Mouse (Mus musculus) midbrain, embryonic 12.5 days (tissue): ENCODE measurements around the gene Nfix. TPM values are rescaled to one million over a fixed set of nuclear protein-coding genes. Genes with fewer than 3 reads are reported as not detected.

ENCODE experiments used
- ATAC-seq: fragments of 200-750 bp; cut with Nextera tagmentation; 2 replicates; pipeline ENCODE4 v1.8.0; 2017; ENCODE audit warnings: low read depth, moderate TSS enrichment, moderate library complexity; ENCODE audit not compliant: low FRiP score
- H3K27ac ChIP-seq: fragments of 300-500 bp; sonication (generic); replicated peaks from 2 replicates; pipeline ENCODE4 v1.5.1; 2016; ENCODE audit warnings: mild to moderate bottlenecking
- H3K27me3 ChIP-seq: fragments of 300-500 bp; sonication (generic); 2 replicates; pipeline ENCODE4 v1.6.1; 2016; ENCODE audit warnings: mild to moderate bottlenecking
- H3K36me3 ChIP-seq: fragments of 300-500 bp; sonication (generic); 2 replicates; pipeline ENCODE4 v1.6.1; 2016
- H3K4me1 ChIP-seq: fragments of 300-500 bp; sonication (generic); 2 replicates; pipeline ENCODE4 v1.6.1; 2016
- H3K4me2 ChIP-seq: fragments of 300-500 bp; sonication (generic); replicated peaks from 2 replicates; pipeline ENCODE4 v1.6.1; 2016; ENCODE audit warnings: mild to moderate bottlenecking, moderate library complexity
- H3K4me3 ChIP-seq: fragments of 300-500 bp; sonication (generic); 2 replicates; pipeline ENCODE4 v1.5.1; 2016; ENCODE audit warnings: mild to moderate bottlenecking
- H3K9ac ChIP-seq: fragments of 300-500 bp; sonication (generic); replicated peaks from 2 replicates; pipeline ENCODE4 v1.6.1; 2016; ENCODE audit warnings: mild to moderate bottlenecking, moderate library complexity
- H3K9me3 ChIP-seq: fragments of 300-500 bp; sonication (generic); 2 replicates; pipeline ENCODE4 v1.6.1; 2016; ENCODE audit warnings: mild to moderate bottlenecking
- WGBS: fragments of 180-500 bp; shearing (Covaris S2); methylation state at CpG from one replicate; pipeline ENCODE4 v1.1.7; 2016; 5-methylcytosine and 5-hydroxymethylcytosine counted together
- polyA plus RNA-seq: library from polyadenylated mRNA; unstranded; fragments of >200 nt; fragmentation: Nextera tagmentation; extraction: Ambion mirVana; gene quantifications from 2 replicates; pipeline ENCODE4 v1.2.1, GENCODE M21; 2016

Gene Nfix
- polyA plus RNA-seq, 1 experiment from 2014 or later = 6.6 TPM

DNA sequence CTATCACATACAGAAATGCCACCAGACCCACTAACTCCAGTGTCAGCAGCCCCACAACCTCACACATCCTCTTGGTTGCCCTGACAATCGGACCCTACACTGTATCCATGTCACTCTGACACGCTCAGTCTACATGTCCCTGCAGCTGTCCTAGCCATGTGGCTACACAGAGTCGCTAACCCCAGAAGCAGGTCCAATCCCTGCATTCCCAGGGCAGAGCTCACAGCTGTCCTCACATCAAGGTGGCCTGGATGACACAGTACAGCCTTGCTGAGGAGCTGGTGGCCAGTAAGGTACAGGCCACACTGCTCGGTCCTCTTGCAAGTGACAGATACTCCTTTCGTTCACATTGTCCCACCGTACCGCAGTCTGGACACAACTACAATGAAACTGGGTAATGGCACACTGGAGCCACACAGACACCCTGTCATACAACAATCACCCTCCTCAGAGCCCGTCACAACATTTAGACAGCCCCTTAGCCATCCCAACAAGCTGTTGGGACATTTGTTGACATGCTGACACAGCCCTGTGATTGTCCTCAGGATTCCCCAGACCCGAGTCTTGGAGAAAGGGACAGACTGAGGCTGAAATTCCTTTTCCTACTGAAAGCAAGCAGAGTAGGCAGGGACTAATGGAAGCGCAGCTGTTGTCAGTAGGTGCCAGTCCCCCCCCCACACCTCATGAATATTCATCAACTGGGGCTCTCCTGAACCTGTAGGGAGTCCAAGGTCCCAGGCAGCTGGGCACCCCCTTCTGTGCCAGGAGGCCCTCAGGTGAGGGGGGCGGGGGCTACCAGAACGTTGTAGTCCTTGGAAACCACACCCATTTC, 9.2 kb upstream of the Nfix start:
- Histone ChIP-seq H3K4me2 (no peak overlapping the region), H3K27ac (no peak overlapping the region), H3K4me3 (no peak overlapping the region), H3K4me1 (peaks cover 35% of the 10 kb centered on the region), H3K27me3 (peaks cover 91% of the 10 kb centered on the region), H3K9ac (no peak overlapping the region; the same call in 1 of the 2 replicates), H3K9me3 (no peaks in the 10 kb centered on the region), H3K36me3 (no peaks in the 10 kb centered on the region)
- no peak for ATAC-seq
- 55% methylated on average over 12 of the region's 12 CpGs for WGBS

- Histone ChIP-seq H3K9me3 (no peaks in the 10 kb centered on the region), H3K4me3 (no peak overlapping the region), H3K4me2 (no peak overlapping the region), H3K27ac (no peak overlapping the region), H3K36me3 (no peaks in the 10 kb centered on the region), H3K27me3 (peaks cover 95% of the 10 kb centered on the region), H3K4me1 (peaks cover 18% of the 10 kb centered on the region), H3K9ac (no peak overlapping the region)
- ATAC-seq = no peak
- WGBS = 94% methylated on average over 5 of the region's 5 CpGs
These were observed 5.9 kb upstream of the Nfix start for GRCm38 (mm10) chr8:84806031-84806430.

GRCm38 (mm10) chr8:84799136-84799931, 810 bp downstream of the Nfix start:
- peak; percentile 38; the same call in 1 of the 2 replicates for ATAC-seq
- peak overlapping the region; percentile 61 for H3K4me3 ChIP-seq
- H3K9me3 ChIP-seq = no peaks in the 10 kb centered on the region
- no peaks in the 10 kb centered on the region for H3K36me3 ChIP-seq
- H3K27ac ChIP-seq = 0 out of 2 replicates have a peak overlapping the region, but pooled peaks have one; percentile 10
- 1% methylated on average over 77 of the region's 108 CpGs for WGBS
- peak overlapping the region; percentile 66 for H3K4me2 ChIP-seq
- peaks cover 31% of the 10 kb centered on the region for H3K4me1 ChIP-seq
- peaks cover 98% of the 10 kb centered on the region for H3K27me3 ChIP-seq
- peak overlapping the region; percentile 82 for H3K9ac ChIP-seq

- Histone ChIP-seq H3K27me3 (peaks cover 98% of the 10 kb centered on the region), H3K36me3 (no peaks in the 10 kb centered on the region), H3K4me2 (peak overlapping the region; percentile 66), H3K9ac (peak overlapping the region; percentile 82), H3K27ac (no peak overlapping the region), H3K4me1 (peaks cover 37% of the 10 kb centered on the region), H3K9me3 (no peaks in the 10 kb centered on the region), H3K4me3 (peak overlapping the region; percentile 61)
- no peak for ATAC-seq
- 34% methylated on average over 10 of the region's 10 CpGs for WGBS
These were observed 1.6 kb downstream of the Nfix start for GRCm38 (mm10) chr8:84798446-84799135.

GRCm38 (mm10) chr8:84797971-84798370, 2.2 kb downstream of the Nfix start:
- Histone ChIP-seq H3K9ac (no peak overlapping the region), H3K27me3 (peaks cover 98% of the 10 kb centered on the region), H3K36me3 (no peaks in the 10 kb centered on the region), H3K4me3 (peak overlapping the region; percentile 61; the same call in 1 of the 2 replicates), H3K4me2 (peak overlapping the region; percentile 66; the same call in 1 of the 2 replicates), H3K4me1 (peaks cover 37% of the 10 kb centered on the region), H3K9me3 (no peaks in the 10 kb centered on the region), H3K27ac (no peak overlapping the region)
- ATAC-seq = no peak
- 78% methylated on average over 6 of the region's 6 CpGs for WGBS

DNA sequence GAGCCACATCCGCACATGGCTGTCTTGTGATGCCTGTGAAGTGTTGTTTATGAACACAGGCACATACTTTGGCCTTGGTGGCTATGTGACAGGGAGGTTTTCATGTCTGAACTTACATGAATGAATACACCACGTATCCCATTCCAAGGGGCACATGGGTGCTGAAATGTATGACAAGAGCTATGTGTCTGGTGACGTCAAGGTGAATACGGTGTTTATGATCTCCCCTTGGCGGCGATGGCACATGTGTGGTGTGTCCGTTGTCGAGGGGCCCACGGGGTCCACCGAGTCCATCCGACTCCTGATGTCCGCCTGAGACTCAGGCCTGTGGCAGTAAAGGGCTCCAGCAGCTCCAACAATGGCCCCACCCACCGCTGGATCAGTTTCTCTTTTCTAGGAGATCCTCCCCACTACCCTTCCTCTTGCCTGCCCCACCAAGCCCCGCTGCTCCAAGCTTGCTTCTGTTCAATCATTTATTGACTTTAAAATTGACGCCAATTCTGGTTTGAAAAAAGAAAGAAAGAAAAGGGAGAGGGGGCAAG, 2.8 kb downstream of the Nfix start:
- no peak overlapping the region for H3K27ac ChIP-seq
- no peaks in the 10 kb centered on the region for H3K36me3 ChIP-seq
- H3K27me3 ChIP-seq = peaks cover 98% of the 10 kb centered on the region
- H3K4me1 ChIP-seq = peaks cover 37% of the 10 kb centered on the region
- no peak overlapping the region for H3K9ac ChIP-seq
- no peak for ATAC-seq
- H3K4me3 ChIP-seq = no peak overlapping the region
- 76% methylated on average over 15 of the region's 15 CpGs for WGBS
- no peak overlapping the region for H3K4me2 ChIP-seq
- H3K9me3 ChIP-seq = no peaks in the 10 kb centered on the region

DNA sequence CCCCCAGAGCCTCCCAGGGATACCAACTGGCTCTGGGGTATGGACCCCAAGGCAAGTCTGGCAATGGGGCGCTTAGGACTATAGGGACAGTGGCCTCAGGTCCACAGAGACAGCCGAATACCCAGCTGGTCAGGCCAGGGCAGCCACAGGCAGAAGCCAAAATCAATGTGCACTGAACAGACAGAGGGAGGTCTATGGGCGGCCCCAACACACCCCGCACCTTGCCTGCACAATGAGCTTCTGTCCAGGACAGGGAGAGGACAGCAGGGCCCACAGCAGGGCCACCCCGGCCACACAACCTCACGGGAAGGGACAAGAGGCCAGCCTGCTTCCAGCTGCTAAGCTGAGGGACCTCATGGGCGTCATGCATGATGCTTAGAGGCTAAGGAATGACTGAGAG, 5.7 kb downstream of the Nfix start:
- H3K9me3 ChIP-seq = no peaks in the 10 kb centered on the region
- H3K27me3 ChIP-seq = peaks cover 99% of the 10 kb centered on the region
- ATAC-seq = no peak
- no peaks in the 10 kb centered on the region for H3K36me3 ChIP-seq
- H3K9ac ChIP-seq = peak overlapping the region; percentile 11; the same call in 1 of the 2 replicates
- H3K4me2 ChIP-seq = no peak overlapping the region; the same call in 1 of the 2 replicates
- WGBS = 54% methylated on average over 7 of the region's 7 CpGs
- no peak overlapping the region for H3K4me3 ChIP-seq
- peaks cover 26% of the 10 kb centered on the region for H3K4me1 ChIP-seq
- H3K27ac ChIP-seq = no peak overlapping the region

GRCm38 (mm10) chr8:84793791-84794485, 6.2 kb downstream of the Nfix start:
- H3K27ac ChIP-seq = no peak overlapping the region
- no peak overlapping the region for H3K4me3 ChIP-seq
- no peaks in the 10 kb centered on the region for H3K9me3 ChIP-seq
- ATAC-seq = peak; percentile 42; the same call in 1 of the 2 replicates
- WGBS = 56% methylated on average over 13 of the region's 13 CpGs
- H3K36me3 ChIP-seq = no peaks in the 10 kb centered on the region
- H3K4me2 ChIP-seq = 0 out of 2 replicates have a peak overlapping the region, but pooled peaks have one; percentile 2
- peaks cover 99% of the 10 kb centered on the region for H3K27me3 ChIP-seq
- peaks cover 21% of the 10 kb centered on the region for H3K4me1 ChIP-seq
- H3K9ac ChIP-seq = 0 out of 2 replicates have a peak overlapping the region, but pooled peaks have one; percentile 11

DNA sequence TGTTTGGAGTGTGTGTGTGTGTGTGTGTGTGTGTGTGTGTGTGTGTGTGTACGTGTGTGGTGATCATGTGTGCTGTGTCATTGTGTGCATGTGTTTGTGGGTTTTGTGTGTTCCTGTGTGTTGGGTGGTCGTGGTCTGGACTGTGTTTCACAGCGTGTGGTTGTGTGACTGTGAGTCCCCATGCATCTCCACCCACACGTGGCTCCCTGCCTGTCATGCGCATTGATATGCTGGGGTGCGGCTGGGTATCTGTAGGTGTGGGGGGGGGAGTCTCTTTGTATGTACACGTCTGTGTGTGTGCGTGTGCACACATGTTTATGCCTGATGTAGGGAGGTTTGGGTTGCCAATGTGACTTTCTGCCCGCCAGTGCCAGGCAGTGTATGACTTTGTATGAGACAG, 7.0 kb downstream of the Nfix start:
- Histone ChIP-seq H3K9ac (no peak overlapping the region), H3K4me2 (no peak overlapping the region), H3K27me3 (peaks cover 99% of the 10 kb centered on the region), H3K9me3 (no peaks in the 10 kb centered on the region), H3K36me3 (no peaks in the 10 kb centered on the region), H3K27ac (no peak overlapping the region), H3K4me1 (peaks cover 13% of the 10 kb centered on the region), H3K4me3 (no peak overlapping the region)
- no peak for ATAC-seq
- 81% methylated on average over 9 of the region's 9 CpGs for WGBS

DNA sequence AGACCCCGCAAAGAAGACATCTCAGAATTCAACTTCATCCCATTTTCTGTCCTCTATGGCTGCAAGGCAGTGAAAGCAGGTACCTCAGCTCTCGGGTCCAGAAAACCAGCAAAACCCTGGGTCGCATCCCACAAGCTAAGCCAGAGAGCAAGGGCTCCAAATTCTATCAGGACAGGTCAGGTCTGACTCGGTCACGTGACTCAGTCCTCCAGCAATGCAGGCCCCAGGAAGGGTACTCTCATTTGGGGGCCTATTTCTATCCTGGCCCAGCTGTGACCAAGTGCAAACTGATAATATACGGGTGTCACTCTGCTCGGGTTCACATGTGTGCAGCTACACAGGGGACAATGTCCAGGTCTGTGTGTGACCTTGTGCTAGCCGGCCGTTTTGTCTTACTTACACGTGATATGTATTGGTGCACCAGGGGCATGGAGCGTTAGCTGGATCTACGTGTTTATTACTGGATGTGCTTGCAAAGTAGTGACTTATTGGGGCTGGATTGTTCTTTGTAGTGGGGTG, 7.7 kb downstream of the Nfix start:
- H3K4me2 ChIP-seq = no peak overlapping the region

GRCm38 (mm10) chr8:84790537-84790936, 9.6 kb downstream of the Nfix start:
- 81% methylated on average over 2 of the region's 2 CpGs for WGBS
- no peaks in the 10 kb centered on the region for H3K9me3 ChIP-seq

More for the DNA sequence above, 7.7 kb downstream of the Nfix start:
- Histone ChIP-seq H3K9me3 (no peaks in the 10 kb centered on the region), H3K4me1 (peaks cover 11% of the 10 kb centered on the region), H3K27ac (no peak overlapping the region), H3K36me3 (no peaks in the 10 kb centered on the region), H3K9ac (no peak overlapping the region), H3K4me3 (no peak overlapping the region), H3K27me3 (peaks cover 99% of the 10 kb centered on the region)
- no peak for ATAC-seq
- 71% methylated on average over 12 of the region's 12 CpGs for WGBS

More at GRCm38 (mm10) chr8:84790537-84790936, 9.6 kb downstream of the Nfix start:
- H3K27ac ChIP-seq = no peak overlapping the region
- peaks cover 99% of the 10 kb centered on the region for H3K27me3 ChIP-seq
- H3K4me3 ChIP-seq = no peak overlapping the region
- H3K36me3 ChIP-seq = no peaks in the 10 kb centered on the region
- H3K9ac ChIP-seq = no peak overlapping the region
- no peak overlapping the region for H3K4me2 ChIP-seq
- H3K4me1 ChIP-seq = peaks cover 13% of the 10 kb centered on the region
- ATAC-seq = no peak
